In genomic region chr11:88392715-88393114, GRCm38 (mm10) we compare ENCODE assay signal across 9 mouse cellular contexts.
DNase-seq lines count a peak whose midpoint lies in the region; ATAC-seq lines count a peak whose summit lies in the region.
"Had no signal": no experiment of that assay in that cellular context is flagged by ENCODE, and none has a peak within 500 bp of the region (broad histone marks: within the 10 kb centered on the region; RNA-seq: fewer than 3 reads in every experiment).

No protein-coding gene starts in this region.

- H3K9me3 ChIP-seq in heart, embryonic 12.5 days (replicated peaks) = no peaks in the 10 kb centered on the region
- no peaks in the 10 kb centered on the region for H3K9me3 ChIP-seq in midbrain, embryonic 14.5 days (ENCODE audit: control insufficient read depth, low read length)
- H3K9me3 ChIP-seq in midbrain, embryonic 11.5 days (ENCODE audit: control insufficient read depth, low read length) = no peaks in the 10 kb centered on the region
- no peaks in the 10 kb centered on the region for H3K9me3 ChIP-seq in lung, embryonic 16.5 days (ENCODE audit: control insufficient read depth, low read length)
- H3K9me3 ChIP-seq: limb, embryonic 12.5 days had no signal

- 0 out of 2 replicates have a peak overlapping the region, but pooled peaks have one; percentile 17 for H3K27ac ChIP-seq in heart, embryonic 12.5 days (ENCODE audit: poor library complexity, severe bottlenecking)
- H3K27ac ChIP-seq in midbrain, embryonic 14.5 days (replicated peaks; ENCODE audit: low read depth, low read length) = peak overlapping the region; percentile 52
- H3K27ac ChIP-seq in midbrain, embryonic 11.5 days (ENCODE audit: low read depth, low read length) = no peak overlapping the region
- H3K27ac ChIP-seq in lung, embryonic 16.5 days (ENCODE audit: low read length) = no peak overlapping the region
- H3K27ac ChIP-seq: limb, embryonic 12.5 days had no signal

- intact Hi-C loops in heart, postnatal 36 days (cut with DNase I) = no loop called here

- H3K4me1 ChIP-seq in heart, embryonic 12.5 days (replicated peaks) = peaks cover 29% of the 10 kb centered on the region
- H3K4me1 ChIP-seq in midbrain, embryonic 14.5 days (ENCODE audit: control insufficient read depth, insufficient read depth, low read length) = peaks cover 25% of the 10 kb centered on the region
- H3K4me1 ChIP-seq in midbrain, embryonic 11.5 days (ENCODE audit: control insufficient read depth, insufficient read depth, low read length) = peaks cover 11% of the 10 kb centered on the region; the same call in 1 of the 2 replicates
- peaks cover 8% of the 10 kb centered on the region for H3K4me1 ChIP-seq in lung, embryonic 16.5 days (replicated peaks; ENCODE audit: control insufficient read depth, insufficient read depth, low read length)

- no peak for DNase-seq in heart, postnatal 36 days
- no peak for DNase-seq in midbrain, embryonic 14.5 days
- DNase-seq in midbrain, embryonic 11.5 days (ENCODE audit: low spot score, missing footprints) = no peak
- DNase-seq in kidney, postnatal 10 days = no peak
- DNase-seq: kidney, adult 9 months had no signal

- no peaks in the 10 kb centered on the region for H3K27me3 ChIP-seq in heart, embryonic 12.5 days (replicated peaks)
- H3K27me3 ChIP-seq in midbrain, embryonic 14.5 days (ENCODE audit: control insufficient read depth, insufficient read depth, low read length) = no peaks in the 10 kb centered on the region
- H3K27me3 ChIP-seq in midbrain, embryonic 11.5 days (ENCODE audit: control insufficient read depth, insufficient read depth, low read length) = no peaks in the 10 kb centered on the region
- H3K27me3 ChIP-seq in lung, embryonic 16.5 days (ENCODE audit: control insufficient read depth, insufficient read depth, low read depth, low read length) = no peaks in the 10 kb centered on the region
- H3K27me3 ChIP-seq: limb, embryonic 12.5 days had no signal

- 79% methylated on average over 10 of the region's 10 CpGs for WGBS in heart, embryonic 12.5 days
- WGBS in midbrain, embryonic 14.5 days = 90% methylated on average over 10 of the region's 10 CpGs
- WGBS in midbrain, embryonic 11.5 days = 97% methylated on average over 10 of the region's 10 CpGs
- 55% methylated on average over 10 of the region's 10 CpGs for WGBS in lung, embryonic 16.5 days

- peaks cover 21% of the 10 kb centered on the region for H3K36me3 ChIP-seq in heart, embryonic 12.5 days
- 0 out of 2 replicates have a peak, but pooled peaks cover 4% of the 10 kb centered on the region for H3K36me3 ChIP-seq in midbrain, embryonic 14.5 days (ENCODE audit: control insufficient read depth, insufficient read depth, low read length)
- 0 out of 2 replicates have a peak, but pooled peaks cover 3% of the 10 kb centered on the region for H3K36me3 ChIP-seq in midbrain, embryonic 11.5 days (ENCODE audit: control insufficient read depth, insufficient read depth, low read length)
- H3K36me3 ChIP-seq in lung, embryonic 16.5 days (ENCODE audit: control insufficient read depth, insufficient read depth, low read length) = no peaks in the 10 kb centered on the region

- ATAC-seq in heart, embryonic 12.5 days (ENCODE audit: insufficient number of reproducible peaks, low FRiP score) = no peak
- ATAC-seq in midbrain, embryonic 14.5 days (ENCODE audit: low FRiP score, low TSS enrichment) = no peak
- ATAC-seq in midbrain, embryonic 11.5 days (ENCODE audit: low FRiP score) = no peak
- ATAC-seq in lung, embryonic 16.5 days (ENCODE audit: low read depth) = peak; percentile 85
- ATAC-seq in erythroid progenitor cell, adult 5-6 weeks (replicated peaks; ENCODE audit: low FRiP score, poor library complexity, severe bottlenecking) = no peak

- no peak overlapping the region for H3K4me2 ChIP-seq in heart, embryonic 12.5 days
- H3K4me2 ChIP-seq in midbrain, embryonic 14.5 days (ENCODE audit: low read length) = no peak overlapping the region
- H3K4me2 ChIP-seq in midbrain, embryonic 11.5 days = no peak overlapping the region
- no peak overlapping the region for H3K4me2 ChIP-seq in lung, embryonic 16.5 days (ENCODE audit: low read depth, low read length)
- H3K4me2 ChIP-seq: limb, embryonic 12.5 days had no signal

- no peak overlapping the region for H3K9ac ChIP-seq in heart, embryonic 12.5 days
- H3K9ac ChIP-seq in midbrain, embryonic 14.5 days (replicated peaks; ENCODE audit: low read length) = no peak overlapping the region
- no peak overlapping the region for H3K9ac ChIP-seq in midbrain, embryonic 11.5 days (ENCODE audit: low read length)
- H3K9ac ChIP-seq in lung, embryonic 16.5 days (ENCODE audit: low read length) = no peak overlapping the region
- H3K9ac ChIP-seq: limb, embryonic 12.5 days had no signal

- H3K4me3 ChIP-seq in heart, embryonic 12.5 days = no peak overlapping the region
- H3K4me3 ChIP-seq in midbrain, embryonic 14.5 days (replicated peaks; ENCODE audit: low read depth, low read length) = no peak overlapping the region
- H3K4me3 ChIP-seq in midbrain, embryonic 11.5 days (ENCODE audit: low read depth, low read length) = no peak overlapping the region
- no peak overlapping the region for H3K4me3 ChIP-seq in lung, embryonic 16.5 days (ENCODE audit: low read length)
- H3K4me3 ChIP-seq: limb, embryonic 12.5 days had no signal

Comparison
In these comparisons a context has a peak if more than half of its experiments do, and no peak if none do; other contexts are left out.
1. H3K27ac ChIP-seq: peak in heart, embryonic 12.5 days (single experiment) and midbrain, embryonic 14.5 days (single experiment); none in midbrain, embryonic 11.5 days (single experiment) and lung, embryonic 16.5 days (single experiment).